Mouse (Mus musculus) ovary, postnatal 14 days (tissue): ENCODE data around the gene Ifnar1.

Experiments used
- DNase-seq: peaks from one replicate; pipeline ENCODE4 v3.0.0; 2022; ENCODE audit warnings: low spot score

Gene Ifnar1

DNA sequence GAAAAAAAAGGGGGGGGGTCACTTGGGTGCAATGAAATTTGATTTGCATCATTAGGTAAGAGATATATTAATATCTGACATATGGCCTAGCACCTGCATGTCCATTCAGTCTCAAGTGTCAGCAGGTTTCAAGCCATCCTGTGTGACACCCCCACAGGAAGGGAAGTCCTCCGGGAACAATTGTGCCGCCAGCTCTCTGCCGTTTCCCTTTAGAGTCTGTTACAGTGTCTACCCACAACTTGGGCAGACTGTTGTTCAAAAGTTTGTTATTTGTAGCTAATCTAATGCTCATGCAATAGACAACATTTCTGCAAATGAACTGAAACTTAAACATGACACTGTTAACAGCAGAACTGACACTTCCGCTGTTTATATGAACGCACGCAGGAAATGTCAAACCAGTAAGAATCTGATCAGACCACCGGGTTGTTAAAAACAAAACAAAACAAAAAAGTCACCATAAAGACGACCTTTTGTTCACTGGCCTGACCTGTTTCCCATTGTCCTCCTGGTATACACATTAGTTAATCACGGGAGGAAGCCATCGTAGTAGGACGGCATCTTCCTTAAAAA lies 23.9 kb upstream of the Ifnar1 start:
- no peak for DNase-seq

DNA sequence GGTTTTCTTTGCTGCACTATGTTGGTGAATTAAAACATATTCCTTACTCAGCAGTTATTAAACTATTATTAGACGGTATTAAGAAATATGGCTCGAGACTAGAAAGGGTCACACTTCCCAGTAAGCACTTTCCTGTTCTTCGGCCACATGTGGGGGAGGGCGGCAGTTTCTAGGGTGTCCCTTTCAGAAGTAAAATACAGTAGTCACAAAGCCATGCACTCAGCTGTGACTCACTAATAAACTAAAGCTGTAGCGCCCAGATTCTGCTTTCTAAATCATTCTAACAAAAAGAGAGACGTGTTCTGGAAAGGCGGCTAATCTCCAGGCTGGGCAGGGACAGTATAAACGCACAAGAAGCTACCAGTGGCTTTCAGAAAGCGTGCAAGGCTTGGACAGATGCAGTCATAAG lies 23.3 kb upstream of the Ifnar1 start:
- DNase-seq, result no peak

DNA sequence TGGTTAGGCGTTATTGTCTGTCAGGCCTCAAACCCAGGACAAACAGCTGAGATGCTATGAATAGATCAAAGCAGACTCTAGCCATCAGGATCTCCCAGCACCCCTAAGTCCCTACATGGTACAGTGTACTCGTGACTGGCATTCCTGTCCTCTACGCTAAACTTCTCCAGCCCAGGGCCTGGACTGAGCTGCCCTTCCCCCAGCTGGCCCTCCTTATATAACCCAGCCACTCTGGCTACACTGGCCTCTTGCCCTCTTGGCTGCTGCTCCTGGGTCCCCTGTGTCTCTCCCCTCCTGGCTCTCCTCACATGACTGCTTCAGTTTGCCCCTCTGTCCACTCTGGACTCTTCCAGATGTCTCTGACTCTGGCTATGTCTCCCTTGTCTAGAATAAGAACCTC lies 22.4 kb upstream of the Ifnar1 start:
- DNase-seq, result no peak

DNA sequence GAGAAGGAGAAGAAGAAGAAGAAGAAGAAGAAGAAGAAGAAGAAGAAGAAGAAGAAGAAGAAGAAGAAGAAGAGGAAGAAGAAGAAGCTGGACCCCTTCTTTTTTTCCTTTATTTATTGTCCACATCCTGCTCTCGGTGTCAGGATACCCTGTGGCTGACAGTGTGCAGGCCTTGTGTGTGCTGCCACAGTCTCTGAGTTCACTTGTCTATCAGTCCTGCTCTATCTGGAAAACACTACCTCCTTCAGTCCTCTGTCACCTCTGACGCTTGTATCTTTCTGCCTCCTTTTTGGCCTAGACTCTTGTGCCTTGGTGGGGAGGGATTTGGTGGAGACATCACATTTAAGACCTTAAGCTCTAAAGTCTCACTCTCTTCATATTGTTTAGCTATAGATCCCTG lies 21.6 kb upstream of the Ifnar1 start:
- DNase-seq, result no peak

DNA sequence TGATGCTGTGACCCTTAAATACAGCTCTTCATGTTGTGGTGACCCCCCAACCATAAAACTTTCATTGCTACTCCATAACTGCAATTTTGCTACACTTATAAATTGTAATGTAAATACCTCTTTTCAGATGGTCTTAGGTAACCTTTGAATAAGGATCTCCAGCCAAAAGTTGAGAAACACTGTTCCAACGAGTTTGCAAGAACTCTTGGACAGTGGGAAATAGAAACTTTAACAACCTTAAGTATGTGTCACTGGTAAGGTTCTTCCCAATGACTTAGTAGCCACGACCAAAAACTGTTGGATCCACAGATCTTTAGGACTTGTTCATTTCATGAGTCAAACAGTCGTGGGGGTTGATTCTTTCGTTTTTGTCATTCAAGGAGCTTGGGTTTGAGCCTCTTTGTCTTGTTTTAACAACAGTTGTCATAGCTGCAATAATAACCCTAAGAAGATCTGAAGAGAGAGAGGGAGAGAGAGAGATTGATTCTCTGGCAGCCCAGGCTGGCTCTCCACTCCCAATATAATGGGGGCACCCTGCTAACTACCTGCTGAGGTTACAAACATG lies 21.1 kb upstream of the Ifnar1 start:
- DNase-seq, result no peak

DNA sequence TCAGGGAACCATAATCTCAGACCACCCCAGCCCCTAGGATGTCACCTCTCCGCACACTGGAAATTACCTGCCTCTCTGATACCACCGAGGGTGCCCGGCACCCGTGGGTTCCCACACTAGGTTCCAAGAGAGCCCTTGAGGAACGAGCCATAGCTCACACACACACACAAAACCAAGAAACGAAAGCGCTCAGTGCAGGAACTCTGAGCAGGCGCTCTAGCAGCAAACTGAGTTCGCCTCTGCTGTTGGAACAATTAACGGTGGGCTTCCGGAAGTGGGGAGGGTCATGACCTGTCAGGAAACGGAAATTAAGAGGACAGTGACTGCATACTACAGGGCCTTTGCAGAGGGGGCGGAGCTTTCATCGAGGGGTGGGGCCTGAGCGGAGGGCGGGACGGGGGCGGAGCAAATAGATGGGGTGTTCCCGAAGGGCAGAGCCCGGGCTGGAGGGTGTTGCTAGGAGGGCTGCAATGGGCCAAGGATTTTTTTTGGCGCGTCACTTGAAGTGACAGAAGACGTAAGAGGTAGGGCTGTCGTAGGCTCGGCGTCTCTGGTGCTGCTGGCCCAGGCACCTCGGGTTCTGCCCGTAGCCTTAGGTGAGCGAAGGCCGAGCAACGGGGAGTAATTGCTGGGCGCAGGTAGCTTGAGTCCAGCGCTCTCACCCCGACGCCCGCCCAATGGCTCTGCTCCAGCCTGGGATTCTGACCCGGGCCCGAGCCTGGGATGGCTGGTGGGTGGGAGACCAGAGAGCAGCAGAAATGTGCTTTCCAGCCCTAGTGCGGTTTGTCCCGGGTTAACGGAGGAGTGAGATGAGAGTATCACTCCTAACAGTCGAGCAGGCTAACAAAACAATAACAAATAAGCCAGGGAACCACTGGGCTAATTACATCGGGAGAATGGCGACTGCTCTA lies 20.2 kb upstream of the Ifnar1 start:
- peak; percentile 75 for DNase-seq

DNA sequence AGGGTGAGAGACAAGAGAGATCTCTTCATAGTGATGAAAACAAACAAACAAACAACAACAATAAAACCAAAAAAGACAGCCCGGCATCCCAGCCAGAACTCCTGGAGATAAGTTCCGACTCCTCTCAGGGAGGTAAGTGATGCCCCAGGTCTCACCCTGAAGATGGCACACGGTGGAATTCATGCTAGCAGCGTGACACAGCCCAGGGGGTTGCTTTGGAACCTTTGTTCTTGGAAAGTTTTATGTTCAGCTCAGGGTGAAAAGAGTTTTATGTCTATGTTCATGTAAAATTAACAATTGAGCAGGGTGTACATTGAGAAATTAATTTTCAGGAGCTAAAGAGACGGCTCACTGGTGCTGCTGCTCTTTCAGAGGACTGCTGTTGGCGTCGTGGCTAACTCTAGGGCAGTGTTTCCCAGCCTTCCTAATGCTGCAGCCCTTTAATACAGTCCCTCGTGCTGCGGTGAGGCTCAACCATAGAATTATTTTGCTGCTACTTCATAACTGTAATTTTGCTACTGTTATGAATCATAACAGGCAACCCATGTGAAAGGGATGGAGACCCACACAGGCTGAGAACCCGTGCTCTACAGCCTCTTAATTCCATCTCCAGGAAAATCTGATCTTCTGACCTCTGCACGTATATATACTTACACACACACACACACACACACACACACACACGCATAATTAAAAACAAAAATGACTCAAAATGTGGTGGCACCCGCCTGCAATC lies 19.4 kb upstream of the Ifnar1 start:
- DNase-seq, result no peak

DNA sequence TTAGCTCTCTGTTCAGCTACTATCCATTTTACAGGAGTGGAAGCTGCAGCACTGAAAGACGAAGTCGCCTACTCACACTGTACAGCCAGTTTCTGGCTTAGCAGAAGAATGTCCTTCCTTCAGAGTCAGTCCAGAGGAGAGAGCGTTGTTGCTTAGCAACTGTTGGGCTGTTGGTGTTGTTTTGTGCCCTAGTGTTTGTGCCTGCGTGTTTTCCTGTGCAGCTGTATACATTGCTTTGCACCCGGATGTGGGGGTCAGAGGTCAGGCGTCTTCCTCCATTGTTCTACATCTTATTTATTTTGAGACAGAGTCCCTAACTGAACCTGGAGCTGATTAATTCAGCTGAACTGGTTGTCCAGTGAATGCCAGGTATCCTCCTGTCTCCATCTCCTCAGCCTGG lies 18.5 kb upstream of the Ifnar1 start:
- no peak for DNase-seq

DNA sequence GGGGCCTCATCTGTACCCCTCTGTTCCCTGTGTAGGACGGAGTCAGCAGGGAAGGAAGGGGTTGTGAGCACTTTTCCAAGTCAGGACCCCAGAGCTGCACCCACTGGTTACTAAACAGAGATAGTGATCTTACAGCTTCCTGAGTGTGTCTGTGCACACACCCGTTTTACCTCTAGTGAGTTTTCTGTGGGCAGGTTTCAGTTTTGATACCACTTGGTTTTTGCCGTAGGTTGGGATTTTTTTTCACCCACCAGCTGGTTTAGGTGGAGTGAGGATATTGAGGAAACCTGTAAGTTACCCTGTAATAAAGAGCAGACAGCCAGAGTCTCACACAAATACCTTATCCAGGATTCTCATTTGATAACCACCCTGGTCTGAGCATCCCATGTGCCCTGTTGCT lies 14.6 kb upstream of the Ifnar1 start:
- no peak for DNase-seq

DNA sequence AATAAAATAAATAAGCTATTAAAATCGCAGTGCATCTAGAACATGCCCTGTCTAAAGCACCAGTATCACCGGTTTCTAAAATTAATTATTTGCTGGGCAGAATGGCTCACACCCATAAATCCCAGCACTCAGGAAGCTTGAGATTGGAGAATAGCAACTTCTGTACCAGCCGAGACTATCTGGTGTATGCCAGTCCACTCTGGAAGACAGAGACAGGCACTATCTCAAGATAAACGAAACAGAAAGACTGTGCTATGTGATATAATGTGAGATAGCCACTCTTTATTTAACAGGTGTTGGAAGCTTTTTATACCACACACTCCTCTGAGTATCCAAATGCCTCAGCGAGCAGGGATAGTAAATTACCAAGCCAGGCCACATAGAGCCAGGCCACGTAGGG lies 13.6 kb upstream of the Ifnar1 start:
- no peak for DNase-seq

DNA sequence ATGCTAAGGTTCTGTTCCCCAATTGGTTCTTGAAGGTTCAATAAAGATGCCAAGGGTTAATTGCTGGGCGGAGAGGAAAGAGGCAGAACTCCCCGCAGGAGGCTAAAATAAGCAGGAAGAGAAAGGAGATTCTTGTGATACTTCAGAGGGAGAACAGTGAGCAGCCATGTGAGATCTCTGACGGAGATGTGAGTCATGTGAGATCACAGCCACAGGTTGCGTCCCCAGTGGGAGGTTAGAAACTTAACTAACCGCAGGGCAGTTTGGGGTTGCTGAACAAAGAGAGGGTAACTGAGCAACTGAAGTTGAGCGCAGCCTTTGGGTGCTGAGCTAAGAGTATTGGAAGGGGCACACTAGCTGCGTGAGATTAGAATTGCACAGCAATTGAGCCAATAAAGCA lies 9.3 kb upstream of the Ifnar1 start:
- no peak for DNase-seq

DNA sequence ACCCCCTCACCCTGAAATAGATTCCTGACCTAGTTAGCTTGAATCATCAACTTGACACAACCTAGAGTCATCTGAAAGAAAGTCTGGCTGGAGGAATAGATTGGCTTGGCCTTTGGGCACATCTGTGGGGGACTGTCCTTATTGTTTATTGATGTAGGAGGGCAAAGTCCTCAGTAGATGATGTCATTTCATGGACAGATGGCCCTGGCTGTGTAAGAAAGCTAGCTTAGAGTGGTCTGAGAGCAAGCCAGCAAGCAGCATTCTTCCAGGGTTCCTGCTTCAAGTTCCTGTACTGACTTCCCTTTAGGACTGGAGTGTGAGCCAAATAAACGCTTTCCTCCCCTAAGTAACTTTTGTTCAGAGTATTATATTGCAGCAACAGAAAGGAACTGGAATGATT lies 7.0 kb upstream of the Ifnar1 start:
- DNase-seq, result no peak

DNA sequence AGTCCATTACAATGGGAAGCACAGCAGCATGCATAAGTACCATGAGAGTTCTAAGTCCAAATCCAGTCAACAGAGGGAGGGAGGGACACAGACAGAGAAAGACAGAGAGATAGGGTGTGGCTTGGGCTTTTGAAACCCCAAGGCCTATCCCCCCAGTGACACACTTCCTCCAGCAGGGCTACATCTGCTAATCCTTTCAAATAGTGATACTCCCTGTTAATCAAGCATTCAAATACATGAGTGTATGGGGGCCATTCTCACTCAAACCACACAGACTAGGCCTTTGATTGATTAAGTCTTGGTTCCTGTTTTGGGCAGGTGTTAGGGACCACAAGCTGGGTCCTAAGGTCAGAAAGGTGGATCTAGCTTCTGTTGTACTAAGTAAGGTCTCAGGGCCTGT lies 4.5 kb upstream of the Ifnar1 start:
- no peak for DNase-seq

DNA sequence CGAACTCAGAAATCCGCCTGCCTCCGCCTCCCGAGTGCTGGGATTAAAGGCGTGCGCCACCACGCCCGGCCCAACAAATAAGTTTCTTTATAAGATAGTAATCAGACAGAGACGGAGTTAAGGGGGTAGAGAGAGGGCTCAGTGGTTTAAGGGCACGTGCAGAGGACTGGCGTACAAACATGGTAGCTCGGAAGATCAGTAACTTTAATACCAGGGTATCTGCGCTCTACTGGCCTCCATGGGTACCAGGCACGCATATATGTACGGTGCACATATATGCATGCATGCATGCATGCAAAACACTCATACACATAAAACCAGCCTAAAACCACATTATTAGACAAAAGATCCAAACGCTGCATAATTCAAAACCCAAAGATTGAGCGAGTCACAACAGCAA lies 651 bp upstream of the Ifnar1 start:
- DNase-seq, result no peak

DNA sequence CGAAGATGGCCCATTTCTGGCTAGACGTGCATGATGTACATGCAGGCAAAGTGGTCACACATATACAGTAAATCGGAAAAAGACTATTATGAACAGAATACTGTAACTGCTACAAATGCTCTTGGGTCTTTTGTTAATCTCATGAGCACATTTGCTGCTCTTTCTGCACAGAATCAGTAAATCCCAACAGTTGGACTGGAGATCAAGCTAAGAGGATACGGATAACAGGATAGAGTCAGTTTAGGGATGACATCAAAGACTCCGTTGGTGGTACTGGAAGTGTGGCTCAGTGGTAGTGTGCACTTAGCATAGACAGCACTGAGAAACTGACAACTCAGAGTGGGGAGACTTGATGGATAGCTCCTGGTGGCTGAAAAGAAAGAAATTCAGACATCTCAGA lies 803 bp downstream of the Ifnar1 start:
- DNase-seq, result no peak

DNA sequence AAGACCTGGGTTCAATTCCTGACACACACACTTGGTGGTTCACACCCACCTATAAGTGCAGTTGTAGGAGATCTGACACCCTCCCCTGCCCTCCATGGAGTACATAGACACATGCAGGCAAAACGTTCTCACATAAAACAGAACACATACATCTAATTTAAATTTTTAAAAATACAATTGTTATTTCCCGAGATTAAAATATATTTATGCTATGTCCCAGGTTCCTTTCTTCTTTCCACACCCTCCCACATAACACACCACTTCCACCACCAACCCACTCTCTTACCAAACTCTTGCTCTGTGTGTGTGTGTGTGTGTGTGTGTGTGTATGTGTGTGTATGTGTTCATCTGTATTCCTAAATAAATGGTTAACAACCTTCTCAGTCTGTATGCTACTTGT lies 3.0 kb downstream of the Ifnar1 start:
- no peak for DNase-seq

DNA sequence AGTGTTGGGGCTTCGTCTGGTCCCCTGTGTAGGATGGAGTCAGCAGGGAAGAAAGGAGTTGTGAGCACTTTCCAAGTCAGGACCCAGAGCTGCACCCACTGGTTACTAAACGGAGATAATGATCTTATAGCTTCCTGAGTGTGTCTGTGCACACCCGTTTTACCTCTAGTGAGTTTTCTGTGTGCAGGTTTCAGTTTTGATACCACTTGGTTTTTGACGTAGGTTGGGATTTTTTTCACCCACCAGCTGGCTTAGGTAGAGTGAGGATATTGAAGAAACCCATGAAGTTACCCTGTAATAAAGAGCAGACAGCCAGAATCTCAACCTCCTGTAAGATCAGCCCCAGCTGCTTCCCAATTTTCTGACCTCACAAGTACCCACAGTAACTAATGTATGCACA lies 5.9 kb downstream of the Ifnar1 start:
- no peak for DNase-seq

DNA sequence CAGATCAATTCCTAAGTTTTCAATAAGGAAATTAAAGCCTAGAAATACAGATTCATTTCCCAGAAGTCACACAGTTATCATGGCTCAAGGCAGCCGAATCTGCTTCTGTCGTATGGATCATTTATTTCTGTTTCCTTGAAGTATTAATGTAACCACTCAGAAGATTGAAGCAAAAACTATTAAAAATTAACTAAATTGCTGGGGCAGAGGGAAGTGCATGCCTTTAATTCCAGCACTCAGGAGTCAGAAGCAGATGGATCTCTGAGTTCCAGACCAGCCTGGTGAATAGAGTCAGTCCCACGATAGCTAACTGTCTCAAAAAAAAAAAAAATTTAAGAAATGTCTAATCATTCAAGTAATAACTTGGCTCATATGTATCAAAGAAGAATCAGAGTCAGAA lies 6.4 kb downstream of the Ifnar1 start:
- no peak for DNase-seq

DNA sequence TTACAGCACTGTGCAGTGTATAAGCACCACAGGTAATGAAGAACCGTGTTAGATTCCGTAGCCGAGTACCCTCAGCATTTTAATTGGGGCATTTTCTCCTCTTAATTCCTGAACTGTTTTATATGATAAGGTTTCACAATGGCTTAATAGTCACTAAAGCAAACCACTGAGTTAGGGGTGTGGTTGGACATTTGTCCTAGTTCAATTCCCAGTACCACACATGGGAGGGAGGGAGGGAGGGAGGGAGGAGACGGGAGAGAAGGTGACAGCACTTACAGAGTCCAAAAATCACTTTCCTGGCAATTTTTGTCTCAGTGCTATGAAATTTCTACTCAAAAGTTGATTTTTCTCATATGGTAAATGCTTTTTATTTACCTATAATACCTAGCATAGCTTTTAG lies 10.5 kb downstream of the Ifnar1 start:
- no peak for DNase-seq

DNA sequence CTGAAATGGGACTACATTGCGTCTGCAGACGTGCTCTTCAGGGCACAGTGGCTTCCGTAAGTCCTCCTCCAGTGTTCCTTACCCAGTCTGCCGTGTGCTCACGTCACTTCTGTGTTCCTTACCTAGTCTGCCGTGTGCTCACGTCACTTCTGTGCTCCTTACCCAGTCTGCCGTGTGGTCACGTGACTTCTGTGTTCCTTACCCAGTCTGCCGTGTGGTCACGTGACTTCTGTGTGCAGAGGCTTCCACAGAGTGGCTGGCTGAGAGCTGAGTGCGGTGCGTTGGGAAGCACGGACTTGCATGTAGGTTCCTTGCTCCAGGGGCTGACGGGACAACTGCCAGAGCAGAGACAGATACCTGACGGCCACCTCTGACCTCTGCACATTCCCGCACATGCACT lies 11.2 kb downstream of the Ifnar1 start:
- DNase-seq, result no peak

DNA sequence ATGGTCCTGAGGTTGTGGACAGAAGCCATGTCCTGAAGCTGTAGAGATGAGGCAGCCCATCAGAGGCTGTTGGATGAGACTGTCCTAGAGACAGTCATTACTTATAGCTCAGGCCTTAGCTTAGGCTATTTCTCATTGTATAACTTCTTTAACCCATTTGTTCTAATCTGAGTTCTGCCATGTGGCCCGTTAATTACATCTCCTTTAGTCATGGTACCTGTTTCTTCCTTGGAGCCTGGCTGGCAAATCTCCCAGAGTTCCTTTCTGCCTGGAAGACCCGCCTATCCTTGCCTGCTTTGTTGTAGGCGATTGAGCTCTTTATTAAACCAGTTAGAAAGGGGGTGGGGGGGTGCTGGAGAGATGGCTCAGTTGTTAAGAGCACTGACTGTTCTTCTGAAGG lies 11.7 kb downstream of the Ifnar1 start:
- DNase-seq, result no peak

DNA sequence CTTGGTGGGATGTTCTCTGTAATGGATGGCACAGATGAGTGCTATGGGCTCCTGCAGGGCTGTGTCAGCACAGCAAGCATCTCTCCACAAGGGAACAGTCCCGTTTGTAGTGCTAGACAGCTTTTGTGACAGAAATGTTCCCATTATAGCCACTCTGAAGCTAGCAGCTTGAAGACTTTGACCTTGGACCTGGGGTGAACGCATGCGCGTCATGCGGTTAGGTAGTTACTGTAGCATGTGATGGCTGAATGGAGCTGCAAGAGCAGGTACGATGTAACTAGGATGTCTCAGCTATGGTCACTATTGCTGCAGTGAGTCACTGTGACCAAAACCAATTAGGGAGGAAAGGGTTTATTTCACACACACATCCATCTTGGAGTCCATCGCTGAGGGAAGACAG lies 13.0 kb downstream of the Ifnar1 start:
- no peak for DNase-seq

DNA sequence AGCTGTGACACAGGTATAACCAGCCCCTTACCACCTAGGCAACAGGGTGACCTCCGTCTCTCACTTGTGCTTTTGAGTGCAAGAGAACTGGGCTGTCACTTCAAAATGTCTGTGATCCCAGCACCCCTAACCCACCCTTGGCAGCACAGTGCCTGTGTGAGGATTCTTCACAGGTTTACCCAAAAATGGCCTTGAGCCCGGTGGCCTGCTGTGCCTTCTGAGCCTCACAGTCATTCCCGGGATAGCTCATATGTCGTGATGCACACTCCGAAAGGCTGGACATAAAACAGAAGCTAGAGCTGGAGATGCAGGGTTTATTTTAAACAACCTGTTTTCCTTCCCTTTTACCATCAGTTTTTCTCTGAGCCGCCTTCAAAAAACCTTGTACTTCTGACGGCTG lies 19.7 kb downstream of the Ifnar1 start:
- no peak for DNase-seq
